Mouse (Mus musculus): ENCODE data around the gene Rhot2. TPM values are rescaled to one million over a fixed set of nuclear protein-coding genes. Genes with fewer than 3 reads are reported as not detected.
A peak's percentile ranks its signal among the peaks of the same experiment; 100 is the strongest.
"Not testable (repeated sequence)": the region's sequence is repeated elsewhere in the genome, so short reads cannot be mapped to it uniquely, and the experiment has no call there.

The Rhot2 gene
- polyA plus RNA-seq, 1 experiment, result 62.1 TPM

- peak; percentile 70 for TF ChIP-seq POLR2A (IDR thresholded peaks at IDR 0.05; ENCODE audit: low read depth, low read length)
- no peak for TF ChIP-seq CTCF (IDR thresholded peaks at IDR 0.05; ENCODE audit: extremely low read depth, insufficient read depth, insufficient read length, insufficient replicate concordance)
- peak; percentile 54 to 89 for DNase-seq (ENCODE audit: low read depth in 1 of 2, low spot score in 2 of 2)
- peaks cover 4% of the 10 kb centered on the region; the same call in 1 of the 2 replicates for H3K36me3 ChIP-seq (ENCODE audit: control insufficient read depth, insufficient read depth, low read length)
Measured at GRCm38 (mm10) chr17:25875171-25876136, 30.8 kb upstream of the Rhot2 start.

GRCm38 (mm10) chr17:25874721-25875170 is 30.1 kb upstream of the Rhot2 start, which contains the start of gene Mettl26:
TSS of gene Mettl26 (plus strand) at chr17:25875074.
- Histone ChIP-seq H3K27ac (ENCODE audit: insufficient read depth, low read length) (peak within 1 kb of the TSS; percentile 86), H3K27me3 (ENCODE audit: control insufficient read depth, insufficient read depth, low read length) (no peaks in the 10 kb centered on the region), H3K36me3 (ENCODE audit: control insufficient read depth, insufficient read depth, low read length) (peaks cover 4% of the 10 kb centered on the region; the same call in 1 of the 2 replicates), H3K4me3 (ENCODE audit: extremely low read depth, insufficient read depth, insufficient read length) (peak within 1 kb of the TSS; percentile 93), H3K4me1 (ENCODE audit: control insufficient read depth, insufficient read depth, insufficient read length) (no peaks in the 10 kb centered on the region; the same call in 1 of the 2 replicates)
- under 1% methylated on average over 25 of the region's 25 CpGs for WGBS
- TF ChIP-seq POLR2A (IDR thresholded peaks at IDR 0.05; ENCODE audit: low read depth, low read length) (no peak), CTCF (IDR thresholded peaks at IDR 0.05; ENCODE audit: extremely low read depth, insufficient read depth, insufficient read length, insufficient replicate concordance) (no peak)
- peak; percentile 80 to 91 for DNase-seq (ENCODE audit: low read depth in 1 of 2, low spot score in 2 of 2)

More at GRCm38 (mm10) chr17:25875171-25876136, 30.8 kb upstream of the Rhot2 start:
- Histone ChIP-seq H3K4me3 (ENCODE audit: extremely low read depth, insufficient read depth, insufficient read length) (peak overlapping the region; percentile 93), H3K27me3 (ENCODE audit: control insufficient read depth, insufficient read depth, low read length) (no peaks in the 10 kb centered on the region), H3K4me1 (ENCODE audit: control insufficient read depth, insufficient read depth, insufficient read length) (no peaks in the 10 kb centered on the region; the same call in 1 of the 2 replicates), H3K27ac (ENCODE audit: insufficient read depth, low read length) (peak overlapping the region; percentile 86)
- under 1% methylated on average over 59 of the region's 59 CpGs for WGBS

GRCm38 (mm10) chr17:25874148-25874720 is 29.6 kb upstream of the Rhot2 start:
- no peaks in the 10 kb centered on the region; the same call in 1 of the 2 replicates for H3K4me1 ChIP-seq (ENCODE audit: control insufficient read depth, insufficient read depth, insufficient read length)
- no peaks in the 10 kb centered on the region for H3K27me3 ChIP-seq (ENCODE audit: control insufficient read depth, insufficient read depth, low read length)
- peaks cover 4% of the 10 kb centered on the region; the same call in 1 of the 2 replicates for H3K36me3 ChIP-seq (ENCODE audit: control insufficient read depth, insufficient read depth, low read length)
- WGBS, result 12% methylated on average over 14 of the region's 14 CpGs
- no peak for DNase-seq (ENCODE audit: low read depth in 1 of 2, low spot score in 2 of 2)
- TF ChIP-seq POLR2A (IDR thresholded peaks at IDR 0.05; ENCODE audit: low read depth, low read length) (no peak), CTCF (IDR thresholded peaks at IDR 0.05; ENCODE audit: extremely low read depth, insufficient read depth, insufficient read length, insufficient replicate concordance) (no peak)
- H3K4me3 ChIP-seq (ENCODE audit: extremely low read depth, insufficient read depth, insufficient read length), result peak overlapping the region; percentile 93
- H3K27ac ChIP-seq (ENCODE audit: insufficient read depth, low read length), result peak overlapping the region; percentile 49

GRCm38 (mm10) chr17:25873405-25874147 is 28.9 kb upstream of the Rhot2 start:
- Histone ChIP-seq H3K36me3 (ENCODE audit: control insufficient read depth, insufficient read depth, low read length) (peaks cover 2% of the 10 kb centered on the region; the same call in 1 of the 2 replicates), H3K27me3 (ENCODE audit: control insufficient read depth, insufficient read depth, low read length) (no peaks in the 10 kb centered on the region), H3K27ac (ENCODE audit: insufficient read depth, low read length) (no peak overlapping the region), H3K4me3 (ENCODE audit: extremely low read depth, insufficient read depth, insufficient read length) (no peak overlapping the region), H3K4me1 (ENCODE audit: control insufficient read depth, insufficient read depth, insufficient read length) (no peaks in the 10 kb centered on the region; the same call in 1 of the 2 replicates)
- TF ChIP-seq POLR2A (IDR thresholded peaks at IDR 0.05; ENCODE audit: low read depth, low read length) (no peak), CTCF (IDR thresholded peaks at IDR 0.05; ENCODE audit: extremely low read depth, insufficient read depth, insufficient read length, insufficient replicate concordance) (no peak)
- DNase-seq (ENCODE audit: low read depth in 1 of 2, low spot score in 2 of 2), result no peak
- WGBS, result 86% methylated on average over 11 of the region's 11 CpGs

GRCm38 (mm10) chr17:25872676-25873075 is 28.0 kb upstream of the Rhot2 start:
- Histone ChIP-seq H3K27ac (ENCODE audit: insufficient read depth, low read length) (no peak overlapping the region), H3K4me3 (ENCODE audit: extremely low read depth, insufficient read depth, insufficient read length) (no peak overlapping the region), H3K27me3 (ENCODE audit: control insufficient read depth, insufficient read depth, low read length) (no peaks in the 10 kb centered on the region), H3K36me3 (ENCODE audit: control insufficient read depth, insufficient read depth, low read length) (0 out of 2 replicates have a peak, but pooled peaks cover under 1% of the 10 kb centered on the region), H3K4me1 (ENCODE audit: control insufficient read depth, insufficient read depth, insufficient read length) (no peaks in the 10 kb centered on the region; the same call in 1 of the 2 replicates)
- no peak for TF ChIP-seq CTCF (IDR thresholded peaks at IDR 0.05; ENCODE audit: extremely low read depth, insufficient read depth, insufficient read length, insufficient replicate concordance)
- no peak for TF ChIP-seq POLR2A (IDR thresholded peaks at IDR 0.05; ENCODE audit: low read depth, low read length)
- WGBS, result 88% methylated on average over 3 of the region's 3 CpGs
- DNase-seq (ENCODE audit: low read depth in 1 of 2, low spot score in 2 of 2), result no peak

GRCm38 (mm10) chr17:25871566-25871965 is 26.9 kb upstream of the Rhot2 start:
- H3K4me1 ChIP-seq (ENCODE audit: control insufficient read depth, insufficient read depth, insufficient read length); DNase-seq (ENCODE audit: low read depth in 1 of 2, low spot score in 2 of 2); H3K27me3 ChIP-seq (ENCODE audit: control insufficient read depth, insufficient read depth, low read length); H3K36me3 ChIP-seq (ENCODE audit: control insufficient read depth, insufficient read depth, low read length); H3K4me3 ChIP-seq (ENCODE audit: extremely low read depth, insufficient read depth, insufficient read length); H3K27ac ChIP-seq (ENCODE audit: insufficient read depth, low read length): not testable (repeated sequence)

All from spleen, adult 2 months (tissue).